Mouse (Mus musculus): ENCODE measurements at regions not wholly inside any gene's neighbourhood (a gene's known extent, or its start where the extent isn't known, plus 50 kb on each side); places are given as distances from the start of the nearest gene placed in this dataset.
A peak's percentile ranks its signal among the peaks of the same experiment; 100 is the strongest.

DNA sequence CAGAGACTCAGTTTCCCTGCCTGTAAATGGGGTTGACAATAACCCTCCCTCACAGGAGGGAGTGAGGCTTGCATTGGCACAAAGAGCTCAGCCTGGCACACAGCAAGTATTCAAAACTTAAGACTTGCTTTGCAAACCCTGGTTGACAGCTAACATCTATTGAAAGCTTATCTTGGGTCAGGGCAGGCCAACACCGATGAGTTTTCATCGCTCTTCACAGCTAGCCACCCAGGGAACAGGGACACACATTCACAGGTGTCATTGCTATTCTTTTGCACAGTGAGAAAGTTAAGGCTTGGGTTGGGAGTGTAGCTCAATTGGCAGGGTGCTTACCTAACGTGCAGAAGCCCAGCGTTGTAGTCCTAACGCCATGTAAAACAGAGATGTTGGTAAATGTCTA is 86.5 kb upstream of the Ptpn1 start:
- no peaks in the 10 kb centered on the region for H3K27me3 ChIP-seq (replicated peaks)
- H3K4me3 ChIP-seq (replicated peaks): no peak overlapping the region
- no peak overlapping the region for H3K9ac ChIP-seq (replicated peaks)
- no peaks in the 10 kb centered on the region for H3K9me3 ChIP-seq (replicated peaks)
- peaks cover 3% of the 10 kb centered on the region; the same call in 1 of the 2 replicates for H3K4me1 ChIP-seq
- no peak overlapping the region for H3K27ac ChIP-seq (replicated peaks)
- H3K4me2 ChIP-seq: no peak overlapping the region
- H3K36me3 ChIP-seq: no peaks in the 10 kb centered on the region
- ATAC-seq (ENCODE audit: low FRiP score): no peak
- 88% methylated on average over 5 of the region's 5 CpGs for WGBS

- no peak for ATAC-seq (ENCODE audit: low FRiP score)
- 85% methylated on average over 7 of the region's 7 CpGs for WGBS
- no peak overlapping the region for H3K4me3 ChIP-seq (replicated peaks)
- H3K4me2 ChIP-seq: no peak overlapping the region
- H3K4me1 ChIP-seq: peaks cover 3% of the 10 kb centered on the region; the same call in 1 of the 2 replicates
- H3K36me3 ChIP-seq: no peaks in the 10 kb centered on the region
- H3K9me3 ChIP-seq (replicated peaks): no peaks in the 10 kb centered on the region
- no peak overlapping the region for H3K27ac ChIP-seq (replicated peaks)
- no peak overlapping the region for H3K9ac ChIP-seq (replicated peaks)
- no peaks in the 10 kb centered on the region for H3K27me3 ChIP-seq (replicated peaks)
Measured at GRCm38 (mm10) chr2:167844556-167844955, 87.3 kb upstream of the Ptpn1 start.

- no peak overlapping the region for H3K4me2 ChIP-seq
- H3K27ac ChIP-seq (replicated peaks): no peak overlapping the region
- H3K4me3 ChIP-seq (replicated peaks): no peak overlapping the region
- no peak overlapping the region for H3K9ac ChIP-seq (replicated peaks)
- no peaks in the 10 kb centered on the region for H3K36me3 ChIP-seq
- H3K27me3 ChIP-seq (replicated peaks): no peaks in the 10 kb centered on the region
- 56% methylated on average over 5 of the region's 5 CpGs for WGBS
- no peaks in the 10 kb centered on the region for H3K9me3 ChIP-seq (replicated peaks)
- H3K4me1 ChIP-seq: peaks cover 3% of the 10 kb centered on the region; the same call in 1 of the 2 replicates
- ATAC-seq (ENCODE audit: low FRiP score): no peak
Measured at GRCm38 (mm10) chr2:167843921-167844320, 87.9 kb upstream of the Ptpn1 start.

GRCm38 (mm10) chr2:167842993-167843392 is 88.9 kb upstream of the Ptpn1 start:
- H3K4me2 ChIP-seq: no peak overlapping the region
- ATAC-seq (ENCODE audit: low FRiP score): no peak
- H3K4me3 ChIP-seq (replicated peaks): no peak overlapping the region
- H3K9me3 ChIP-seq (replicated peaks): no peaks in the 10 kb centered on the region
- no peak overlapping the region for H3K9ac ChIP-seq (replicated peaks)
- no peak overlapping the region for H3K27ac ChIP-seq (replicated peaks)
- no peaks in the 10 kb centered on the region for H3K27me3 ChIP-seq (replicated peaks)
- WGBS: 97% methylated on average over 2 of the region's 2 CpGs
- H3K36me3 ChIP-seq: no peaks in the 10 kb centered on the region
- peaks cover 3% of the 10 kb centered on the region; the same call in 1 of the 2 replicates for H3K4me1 ChIP-seq

GRCm38 (mm10) chr2:167842473-167842872 is 89.4 kb upstream of the Ptpn1 start:
- ATAC-seq (ENCODE audit: low FRiP score): no peak
- WGBS: 87% methylated on average over 1 of the region's 1 CpGs
- no peaks in the 10 kb centered on the region for H3K36me3 ChIP-seq
- H3K9me3 ChIP-seq (replicated peaks): no peaks in the 10 kb centered on the region
- H3K4me2 ChIP-seq: no peak overlapping the region
- H3K9ac ChIP-seq (replicated peaks): no peak overlapping the region
- no peaks in the 10 kb centered on the region for H3K27me3 ChIP-seq (replicated peaks)
- H3K4me1 ChIP-seq: peaks cover 3% of the 10 kb centered on the region; the same call in 1 of the 2 replicates
- H3K27ac ChIP-seq (replicated peaks): no peak overlapping the region
- H3K4me3 ChIP-seq (replicated peaks): no peak overlapping the region

DNA sequence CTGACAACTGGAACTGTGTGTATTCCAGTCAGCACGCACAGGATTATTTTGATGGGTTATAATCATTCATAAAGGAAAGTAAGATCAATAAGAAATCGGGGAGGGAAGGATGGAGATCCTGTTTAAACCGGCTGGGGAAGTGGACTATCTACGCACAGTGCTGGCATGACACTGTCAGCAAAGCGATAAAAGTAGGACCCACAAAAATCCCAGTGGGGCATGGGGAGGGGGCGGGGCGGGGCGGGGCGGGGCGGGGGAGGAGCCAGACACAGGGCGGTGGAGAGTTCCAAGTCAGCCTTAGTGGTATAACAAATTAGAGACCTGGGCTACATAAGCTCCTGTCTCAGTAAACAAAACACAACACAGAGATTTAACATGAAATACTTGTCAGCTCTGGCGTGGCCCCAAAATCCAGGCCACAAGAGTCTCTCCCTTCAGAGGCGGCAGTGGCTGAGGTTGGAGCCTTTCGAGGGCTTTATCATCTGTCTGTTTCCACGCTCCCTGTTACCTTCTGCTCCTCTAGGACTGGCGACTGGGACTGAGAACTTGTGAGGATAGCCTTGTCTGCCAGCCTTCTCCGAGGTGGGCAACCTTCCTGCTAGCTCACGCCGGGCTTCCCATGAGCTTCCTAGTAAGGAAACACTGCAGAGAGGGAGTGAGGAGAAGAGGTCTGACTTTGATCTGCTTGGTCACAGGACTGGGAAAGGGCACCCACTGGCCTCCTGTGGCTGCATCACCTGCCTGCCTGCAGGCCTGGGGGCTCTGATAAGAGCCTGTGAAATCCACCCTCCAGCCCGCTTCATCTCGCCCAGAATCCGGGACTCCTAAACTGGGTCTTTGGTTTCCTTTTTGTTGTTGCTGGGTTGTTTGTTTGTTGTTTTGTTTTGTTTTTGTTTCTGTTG is 90.3 kb upstream of the Ptpn1 start:
- Histone ChIP-seq H3K9ac (replicated peaks) (no peak overlapping the region), H3K4me2 (no peak overlapping the region), H3K9me3 (replicated peaks) (no peaks in the 10 kb centered on the region), H3K4me1 (peaks cover 3% of the 10 kb centered on the region; the same call in 1 of the 2 replicates), H3K27me3 (replicated peaks) (no peaks in the 10 kb centered on the region), H3K4me3 (replicated peaks) (no peak overlapping the region), H3K27ac (replicated peaks) (no peak overlapping the region), H3K36me3 (no peaks in the 10 kb centered on the region)
- 39% methylated on average over 22 of the region's 22 CpGs for WGBS
- no peak for ATAC-seq (ENCODE audit: low FRiP score)

GRCm38 (mm10) chr2:167840344-167840743 is 91.5 kb upstream of the Ptpn1 start:
- 86% methylated on average over 9 of the region's 9 CpGs for WGBS
- H3K27ac ChIP-seq (replicated peaks): no peak overlapping the region
- H3K4me3 ChIP-seq (replicated peaks): no peak overlapping the region
- no peak for ATAC-seq (ENCODE audit: low FRiP score)
- H3K4me1 ChIP-seq: peaks cover 3% of the 10 kb centered on the region; the same call in 1 of the 2 replicates
- no peak overlapping the region for H3K4me2 ChIP-seq
- H3K36me3 ChIP-seq: no peaks in the 10 kb centered on the region
- H3K9ac ChIP-seq (replicated peaks): no peak overlapping the region
- H3K9me3 ChIP-seq (replicated peaks): no peaks in the 10 kb centered on the region
- no peaks in the 10 kb centered on the region for H3K27me3 ChIP-seq (replicated peaks)

DNA sequence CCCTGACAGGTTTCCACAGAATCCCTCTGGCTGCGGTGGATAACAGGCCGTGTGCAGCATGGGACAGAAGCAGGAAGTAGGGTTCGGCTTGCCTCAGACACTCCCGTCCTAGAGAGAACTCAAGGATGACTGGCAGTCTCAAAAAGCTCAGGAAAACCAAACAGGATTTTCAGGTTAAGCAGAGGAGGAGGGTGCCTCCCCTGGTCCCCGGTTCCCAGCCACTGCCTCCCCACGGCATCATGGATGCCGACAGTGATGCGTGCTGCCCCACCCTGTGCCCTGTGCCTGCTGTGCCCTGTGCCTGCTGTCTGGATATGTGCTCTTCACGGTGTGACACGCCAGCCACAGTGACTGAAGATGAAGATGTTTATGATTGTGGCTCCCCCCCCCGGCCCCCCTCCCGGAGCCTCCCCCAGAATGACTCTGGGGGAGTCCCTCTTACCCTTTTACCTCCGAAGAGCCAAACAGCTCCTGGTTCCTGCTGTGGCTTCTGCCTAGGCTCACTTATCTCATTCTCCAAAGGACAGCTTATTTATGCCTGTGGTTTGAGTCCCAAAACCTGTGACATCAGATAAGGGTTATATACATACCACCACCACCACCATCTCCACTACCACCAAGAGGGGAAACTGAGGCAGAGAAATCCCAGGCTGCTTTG is 92.4 kb upstream of the Ptpn1 start:
- no peak overlapping the region for H3K4me2 ChIP-seq
- no peaks in the 10 kb centered on the region for H3K27me3 ChIP-seq (replicated peaks)
- 81% methylated on average over 13 of the region's 13 CpGs for WGBS
- H3K36me3 ChIP-seq: no peaks in the 10 kb centered on the region
- peaks cover 6% of the 10 kb centered on the region for H3K4me1 ChIP-seq
- H3K27ac ChIP-seq (replicated peaks): no peak overlapping the region
- H3K9ac ChIP-seq (replicated peaks): no peak overlapping the region
- no peaks in the 10 kb centered on the region for H3K9me3 ChIP-seq (replicated peaks)
- no peak for ATAC-seq (ENCODE audit: low FRiP score)
- H3K4me3 ChIP-seq (replicated peaks): no peak overlapping the region

DNA sequence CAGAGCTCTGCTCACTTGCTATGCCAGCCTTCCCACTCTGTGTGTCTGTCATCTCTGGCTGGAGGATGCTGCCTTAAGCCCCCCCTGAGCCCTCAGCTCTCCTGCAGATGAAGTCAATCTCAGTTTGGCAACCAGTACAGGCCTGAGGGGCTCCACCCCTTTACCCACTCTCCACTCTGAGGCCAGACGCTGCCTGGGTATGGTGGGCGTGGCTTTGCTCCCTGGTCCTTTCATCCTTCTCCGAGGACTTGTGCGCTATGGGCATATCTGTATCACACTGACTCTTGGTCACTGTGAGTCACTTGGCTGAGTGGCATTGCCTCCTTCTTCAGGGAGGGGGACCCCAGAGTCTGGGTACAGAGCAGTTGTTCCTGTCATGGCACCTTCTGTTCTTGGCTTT is 94.3 kb upstream of the Ptpn1 start:
- no peak for ATAC-seq (ENCODE audit: low FRiP score)
- Histone ChIP-seq H3K9me3 (replicated peaks) (no peaks in the 10 kb centered on the region), H3K4me1 (peaks cover 21% of the 10 kb centered on the region), H3K36me3 (no peaks in the 10 kb centered on the region), H3K27ac (replicated peaks) (no peak overlapping the region), H3K9ac (replicated peaks) (no peak overlapping the region), H3K4me2 (no peak overlapping the region), H3K4me3 (replicated peaks) (no peak overlapping the region), H3K27me3 (replicated peaks) (no peaks in the 10 kb centered on the region)
- 50% methylated on average over 4 of the region's 4 CpGs for WGBS

- no peak overlapping the region for H3K4me3 ChIP-seq (replicated peaks)
- ATAC-seq (ENCODE audit: low FRiP score): no peak
- H3K9me3 ChIP-seq (replicated peaks): no peaks in the 10 kb centered on the region
- WGBS: 52% methylated on average over 7 of the region's 7 CpGs
- no peaks in the 10 kb centered on the region for H3K36me3 ChIP-seq
- H3K4me1 ChIP-seq: peaks cover 19% of the 10 kb centered on the region
- H3K9ac ChIP-seq (replicated peaks): no peak overlapping the region
- H3K4me2 ChIP-seq: no peak overlapping the region
- H3K27ac ChIP-seq (replicated peaks): no peak overlapping the region
- no peaks in the 10 kb centered on the region for H3K27me3 ChIP-seq (replicated peaks)
Measured at GRCm38 (mm10) chr2:167836611-167837010, 95.2 kb upstream of the Ptpn1 start.

GRCm38 (mm10) chr2:167834605-167835004 is 97.3 kb upstream of the Ptpn1 start:
- ATAC-seq (ENCODE audit: low FRiP score): no peak
- Histone ChIP-seq H3K27ac (replicated peaks) (0 out of 2 replicates have a peak overlapping the region, but pooled peaks have one; percentile 13), H3K27me3 (replicated peaks) (no peaks in the 10 kb centered on the region), H3K4me3 (replicated peaks) (no peak overlapping the region), H3K36me3 (no peaks in the 10 kb centered on the region), H3K9me3 (replicated peaks) (no peaks in the 10 kb centered on the region), H3K9ac (replicated peaks) (no peak overlapping the region), H3K4me2 (no peak overlapping the region), H3K4me1 (peaks cover 18% of the 10 kb centered on the region)
- WGBS: 67% methylated on average over 8 of the region's 8 CpGs

Data from neural tube, embryonic 15.5 days (tissue).